Mouse (Mus musculus) lung, postnatal 25 days (tissue): ENCODE data around the gene Mybpc1.
"Not testable (repeated sequence)": the region's sequence is repeated elsewhere in the genome, so short reads cannot be mapped to it uniquely, and the experiment has no call there.

ENCODE experiments used
- DNase-seq: peaks from one replicate; pipeline ENCODE4 v3.0.0; 2022; ENCODE audit warnings: low spot score

Gene Mybpc1

DNA sequence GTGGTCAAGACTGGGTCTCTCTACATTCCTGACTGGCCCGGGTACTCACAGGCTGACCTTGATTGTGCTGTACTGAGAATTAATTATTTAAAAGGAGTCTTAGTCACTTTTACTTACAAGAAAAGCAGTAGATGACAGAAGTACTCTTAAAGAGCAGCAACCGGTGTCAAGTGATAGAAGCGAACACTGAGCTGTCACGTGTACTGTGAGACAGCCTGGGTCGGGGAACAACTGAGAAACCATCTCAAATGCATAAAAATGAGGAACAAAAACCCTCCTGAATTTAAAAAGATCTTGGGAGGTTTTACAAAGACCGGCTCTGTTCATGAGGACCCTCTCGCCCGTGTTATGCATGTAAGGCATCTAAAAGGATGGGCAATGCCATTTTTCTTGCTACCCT lies 112.3 kb downstream of the Mybpc1 start:
- no peak for DNase-seq

DNA sequence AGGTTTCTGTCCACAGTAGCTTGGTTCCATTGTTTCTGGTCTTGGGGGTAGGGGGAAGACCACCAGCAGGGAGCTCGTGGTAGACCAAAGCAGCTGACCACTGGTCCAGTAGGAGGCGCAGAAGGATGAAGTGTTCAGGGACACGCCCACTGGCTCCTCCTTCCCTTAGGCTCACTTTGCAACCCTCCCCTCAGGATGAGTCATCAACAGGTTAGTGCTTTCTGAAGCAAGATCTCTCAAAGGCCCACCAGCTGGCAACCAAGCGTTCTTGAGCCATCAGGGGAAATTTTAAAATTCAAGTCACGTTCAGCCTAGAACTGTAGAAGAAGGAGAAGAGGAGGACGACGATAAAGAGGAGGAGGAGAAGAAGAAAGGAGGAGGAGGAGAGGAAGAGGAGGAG lies 113.3 kb downstream of the Mybpc1 start:
- no peak for DNase-seq

DNA sequence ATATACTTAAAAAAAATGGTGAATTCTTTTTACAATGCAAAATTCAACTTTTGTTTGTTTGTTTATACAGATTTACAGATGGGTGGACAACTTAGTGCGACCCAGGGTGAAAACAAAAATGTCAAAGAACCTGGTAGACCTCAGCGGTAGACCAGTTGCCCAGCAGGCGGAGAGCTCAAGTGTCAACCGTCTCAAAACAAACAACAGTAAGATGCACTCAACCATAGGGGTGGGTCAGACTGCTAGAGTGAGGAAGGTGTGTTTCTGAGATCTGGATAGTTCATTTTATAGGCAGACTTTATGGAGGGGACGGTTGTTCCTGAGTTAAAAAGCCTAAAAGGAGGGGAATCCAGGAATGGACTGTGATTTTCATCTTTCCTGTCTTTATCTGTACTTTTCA lies 116.3 kb downstream of the Mybpc1 start:
- DNase-seq: no peak

DNA sequence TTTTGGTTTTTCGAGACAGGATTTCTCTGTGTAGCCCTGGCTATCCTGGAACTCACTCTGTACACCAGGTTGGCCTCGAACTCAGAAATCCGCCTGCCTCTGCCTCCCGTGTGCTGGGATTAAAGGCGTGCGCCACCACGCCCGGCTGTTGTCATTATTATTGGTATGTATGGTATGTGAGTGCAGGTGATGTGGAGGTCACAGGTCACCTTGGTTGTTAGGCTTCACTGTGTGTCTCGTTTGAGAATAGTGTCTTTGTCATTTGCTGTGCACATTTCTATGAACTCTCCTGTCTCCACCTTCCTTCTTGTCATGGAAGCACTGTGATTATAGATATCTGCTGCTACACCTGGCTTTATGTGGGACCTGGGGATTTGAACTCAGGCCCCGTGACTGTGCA lies 122.1 kb downstream of the Mybpc1 start:
- not testable (repeated sequence) for DNase-seq
